Mouse (Mus musculus) neural tube, embryonic 15.5 days (tissue): ENCODE results near the gene Tns2. TPM values are rescaled to one million over a fixed set of nuclear protein-coding genes. Genes with fewer than 3 reads are reported as not detected.
A peak's percentile ranks its signal among the peaks of the same experiment; 100 is the strongest.
"Not testable (repeated sequence)": the region's sequence is repeated elsewhere in the genome, so short reads cannot be mapped to it uniquely, and the experiment has no call there.

ENCODE experiments used
- ATAC-seq: fragments of 200-750 bp; cut with Nextera tagmentation; 2 replicates; pipeline ENCODE4 v1.8.0; 2017; ENCODE audit warnings: mild to moderate bottlenecking, moderate TSS enrichment, moderate library complexity; ENCODE audit not compliant: low FRiP score
- H3K27ac ChIP-seq: fragments of 300-500 bp; sonication (generic); replicated peaks from 2 replicates; pipeline ENCODE4 v1.5.1; 2015; ENCODE audit warnings: mild to moderate bottlenecking, inconsistent platforms
- H3K27me3 ChIP-seq: fragments of 300-500 bp; sonication (generic); replicated peaks from 2 replicates; pipeline ENCODE4 v1.6.1; 2015; ENCODE audit warnings: inconsistent platforms
- H3K36me3 ChIP-seq: fragments of 300-500 bp; sonication (generic); 2 replicates; pipeline ENCODE4 v1.6.1; 2015; ENCODE audit warnings: inconsistent platforms
- H3K4me1 ChIP-seq: fragments of 300-500 bp; sonication (generic); 2 replicates; pipeline ENCODE4 v1.6.1; 2015; ENCODE audit warnings: inconsistent platforms
- H3K4me2 ChIP-seq: fragments of 300-500 bp; sonication (generic); 2 replicates; pipeline ENCODE4 v1.6.1; 2015; ENCODE audit warnings: inconsistent platforms, mild to moderate bottlenecking, moderate library complexity
- H3K4me3 ChIP-seq: fragments of 300-500 bp; sonication (generic); replicated peaks from 2 replicates; pipeline ENCODE4 v1.5.1; 2015; ENCODE audit warnings: mild to moderate bottlenecking, inconsistent platforms
- H3K9ac ChIP-seq: fragments of 300-500 bp; sonication (generic); replicated peaks from 2 replicates; pipeline ENCODE4 v1.6.1; 2015; ENCODE audit warnings: mild to moderate bottlenecking, inconsistent platforms
- H3K9me3 ChIP-seq: fragments of 300-500 bp; sonication (generic); replicated peaks from 2 replicates; pipeline ENCODE4 v1.6.1; 2016; ENCODE audit warnings: inconsistent platforms
- WGBS: fragments of 180-500 bp; shearing (Covaris S2); methylation state at CpG from one replicate; pipeline ENCODE4 v1.1.7; 2015; ENCODE audit warnings: mixed read lengths; 5-methylcytosine and 5-hydroxymethylcytosine counted together
- polyA plus RNA-seq: library from polyadenylated mRNA; unstranded; fragments of >200 nt; fragmentation: Nextera tagmentation; extraction: Ambion mirVana; gene quantifications from 2 replicates; pipeline ENCODE4 v1.2.1, GENCODE M21; 2015

Gene Tns2
- polyA plus RNA-seq, 1 experiment from 2014 or later: 9.8 TPM

DNA sequence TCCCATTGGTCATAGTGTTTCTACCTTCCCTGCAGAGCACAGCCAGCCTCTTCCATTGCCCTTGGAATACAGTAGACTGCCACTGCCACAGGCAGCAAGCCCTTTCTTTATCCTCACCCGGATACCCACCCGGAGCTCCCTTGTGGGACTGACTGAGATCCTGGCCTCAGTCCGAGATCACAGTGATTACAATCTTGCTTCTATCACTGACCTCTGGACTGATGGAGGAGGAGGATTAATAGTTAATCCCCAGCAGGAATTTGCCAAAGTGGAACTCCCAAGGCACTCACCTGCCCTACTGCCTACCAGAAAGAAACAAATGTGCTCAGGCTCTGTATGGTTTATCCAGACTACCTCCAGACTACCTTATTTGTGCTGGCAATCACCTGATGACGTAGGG lies 49.3 kb downstream of the Tns2 start:
- Histone ChIP-seq H3K4me2 (no peak overlapping the region), H3K9me3 (no peaks in the 10 kb centered on the region), H3K9ac (no peak overlapping the region), H3K27ac (no peak overlapping the region), H3K4me3 (no peak overlapping the region), H3K27me3 (peaks cover 17% of the 10 kb centered on the region), H3K36me3 (no peaks in the 10 kb centered on the region), H3K4me1 (peaks cover 6% of the 10 kb centered on the region; the same call in 1 of the 2 replicates)
- no peak for ATAC-seq
- 87% methylated on average over 4 of the region's 4 CpGs for WGBS

DNA sequence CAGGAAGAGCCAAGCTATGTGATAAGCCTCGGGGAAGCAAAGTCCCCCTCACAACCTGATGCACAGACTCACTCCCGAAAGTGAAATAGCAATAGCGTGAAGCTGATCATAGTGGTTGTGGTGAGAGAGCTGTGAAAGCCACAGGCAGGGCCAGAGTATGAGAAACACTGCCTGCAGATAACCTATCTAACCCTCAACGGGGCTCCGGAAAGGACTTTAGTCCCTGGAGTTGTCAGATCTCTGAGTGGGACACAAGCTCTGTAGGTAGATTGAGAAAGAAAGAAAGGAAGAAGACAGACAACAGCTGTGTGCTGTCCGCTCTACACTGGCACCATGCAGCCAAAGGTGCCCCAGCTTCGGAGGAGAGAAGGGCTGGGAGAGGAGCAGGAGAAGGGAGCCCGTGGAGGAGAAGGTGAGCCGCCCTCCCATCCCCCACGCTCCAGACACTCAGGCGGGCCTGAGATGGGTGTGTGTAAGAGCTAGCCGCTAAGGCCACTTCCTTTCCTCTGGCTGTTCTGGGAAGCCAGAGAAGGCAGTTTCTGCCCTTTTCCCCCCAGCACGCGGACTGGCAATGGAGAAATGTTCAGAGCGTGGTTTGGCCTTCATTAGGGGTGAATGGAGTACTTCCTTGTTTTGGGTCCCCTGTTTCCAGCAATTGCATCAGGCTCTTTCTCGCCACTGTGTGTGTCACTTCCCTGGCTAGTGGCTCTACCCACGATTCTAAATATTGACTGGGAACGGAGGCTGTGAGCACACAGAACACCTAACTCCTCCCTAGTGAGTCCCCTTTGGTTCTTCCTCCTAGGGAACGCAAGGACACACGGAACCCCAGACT lies 50.3 kb downstream of the Tns2 start, which contains the start of gene Soat2:
Gene Soat2 (plus strand): TSS at position 226 of the 835 bp plus-strand sequence.
- H3K4me1 ChIP-seq: 0 out of 2 replicates have a peak, but pooled peaks cover 4% of the 10 kb centered on the region
- no peak within 1 kb of the TSS for H3K9ac ChIP-seq
- H3K9me3 ChIP-seq: no peaks in the 10 kb centered on the region
- H3K36me3 ChIP-seq: no peaks in the 10 kb centered on the region
- H3K27me3 ChIP-seq: peaks cover 7% of the 10 kb centered on the region
- H3K4me3 ChIP-seq: no peak within 1 kb of the TSS
- H3K4me2 ChIP-seq: no peak within 1 kb of the TSS; the same call in 1 of the 2 replicates
- WGBS: 60% methylated on average over 20 of the region's 20 CpGs
- no peak for ATAC-seq
- H3K27ac ChIP-seq: no peak within 1 kb of the TSS

DNA sequence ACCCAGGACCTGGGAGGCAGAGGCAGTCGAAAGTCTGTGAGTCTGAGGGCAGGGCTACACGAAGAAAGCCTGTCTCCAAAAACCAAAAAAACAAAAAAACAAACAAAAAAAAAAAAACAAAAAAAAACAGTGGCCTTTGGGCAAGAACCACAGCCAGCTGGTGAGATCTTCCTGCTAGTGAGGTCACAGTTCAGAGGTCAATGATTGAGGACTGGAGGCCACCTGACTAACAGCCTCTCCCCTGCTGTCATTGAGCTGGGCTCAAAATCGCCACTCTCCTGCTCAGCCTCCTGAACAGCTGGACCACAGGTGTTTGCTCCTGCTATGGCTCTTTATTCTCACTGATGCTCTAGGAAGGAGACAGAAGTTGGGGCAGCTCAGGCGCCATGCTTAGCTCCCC lies 52.4 kb downstream of the Tns2 start:
- no peak overlapping the region for H3K27ac ChIP-seq
- peaks cover 8% of the 10 kb centered on the region; the same call in 1 of the 2 replicates for H3K4me1 ChIP-seq
- no peaks in the 10 kb centered on the region for H3K27me3 ChIP-seq
- no peaks in the 10 kb centered on the region for H3K9me3 ChIP-seq
- H3K4me3 ChIP-seq: no peak overlapping the region
- H3K36me3 ChIP-seq: no peaks in the 10 kb centered on the region
- H3K4me2 ChIP-seq: no peak overlapping the region
- 21% methylated on average over 4 of the region's 4 CpGs for WGBS
- H3K9ac ChIP-seq: no peak overlapping the region
- no peak for ATAC-seq

DNA sequence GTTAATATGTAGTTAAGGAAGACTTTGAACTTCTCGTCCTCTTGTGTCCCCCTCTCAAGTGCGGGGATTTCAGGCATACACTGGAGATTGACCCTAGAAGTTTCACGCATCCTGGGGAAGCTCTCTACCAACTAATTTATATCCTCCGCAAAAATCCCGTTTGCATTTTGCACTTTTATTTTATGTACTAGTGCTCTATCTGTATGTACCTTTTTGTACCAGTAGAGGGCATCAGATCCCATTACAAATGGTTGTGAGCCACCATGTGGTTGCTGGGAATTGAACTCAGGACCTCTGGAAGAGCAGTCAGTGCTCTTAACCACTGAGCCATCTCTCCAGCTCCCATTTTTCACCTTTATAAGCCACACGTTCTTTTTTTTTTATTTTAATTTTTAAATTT lies 54.8 kb downstream of the Tns2 start:
- H3K9ac ChIP-seq, H3K9me3 ChIP-seq, H3K4me1 ChIP-seq, H3K36me3 ChIP-seq, H3K4me2 ChIP-seq, ATAC-seq, H3K27me3 ChIP-seq, H3K4me3 ChIP-seq, H3K27ac ChIP-seq: not testable (repeated sequence)
- 93% methylated on average over 6 of the region's 6 CpGs for WGBS

DNA sequence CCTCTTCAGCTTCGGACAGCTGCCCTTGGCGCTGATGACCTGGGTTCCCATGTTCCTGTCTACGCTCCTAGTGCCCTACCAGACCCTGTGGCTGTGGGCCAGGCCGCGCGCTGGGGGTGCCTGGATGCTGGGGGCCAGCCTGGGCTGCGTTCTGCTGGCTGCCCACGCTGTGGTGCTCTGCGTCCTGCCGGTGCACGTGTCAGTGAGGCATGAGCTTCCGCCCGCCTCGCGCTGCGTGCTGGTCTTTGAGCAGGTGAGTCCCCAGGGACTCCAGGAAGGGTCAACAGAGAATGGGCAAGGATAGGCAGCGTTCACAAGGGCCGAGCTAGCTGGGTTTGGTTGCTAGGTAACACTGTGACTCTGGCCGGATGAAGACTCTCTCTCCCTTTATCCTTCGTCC lies 56.6 kb downstream of the Tns2 start:
- Histone ChIP-seq H3K36me3 (no peaks in the 10 kb centered on the region), H3K9ac (no peak overlapping the region), H3K27ac (no peak overlapping the region), H3K4me2 (peak overlapping the region; percentile 11; the same call in 1 of the 2 replicates), H3K9me3 (no peaks in the 10 kb centered on the region), H3K27me3 (no peaks in the 10 kb centered on the region), H3K4me1 (peaks cover 8% of the 10 kb centered on the region; the same call in 1 of the 2 replicates), H3K4me3 (no peak overlapping the region)
- no peak for ATAC-seq
- 32% methylated on average over 20 of the region's 20 CpGs for WGBS

DNA sequence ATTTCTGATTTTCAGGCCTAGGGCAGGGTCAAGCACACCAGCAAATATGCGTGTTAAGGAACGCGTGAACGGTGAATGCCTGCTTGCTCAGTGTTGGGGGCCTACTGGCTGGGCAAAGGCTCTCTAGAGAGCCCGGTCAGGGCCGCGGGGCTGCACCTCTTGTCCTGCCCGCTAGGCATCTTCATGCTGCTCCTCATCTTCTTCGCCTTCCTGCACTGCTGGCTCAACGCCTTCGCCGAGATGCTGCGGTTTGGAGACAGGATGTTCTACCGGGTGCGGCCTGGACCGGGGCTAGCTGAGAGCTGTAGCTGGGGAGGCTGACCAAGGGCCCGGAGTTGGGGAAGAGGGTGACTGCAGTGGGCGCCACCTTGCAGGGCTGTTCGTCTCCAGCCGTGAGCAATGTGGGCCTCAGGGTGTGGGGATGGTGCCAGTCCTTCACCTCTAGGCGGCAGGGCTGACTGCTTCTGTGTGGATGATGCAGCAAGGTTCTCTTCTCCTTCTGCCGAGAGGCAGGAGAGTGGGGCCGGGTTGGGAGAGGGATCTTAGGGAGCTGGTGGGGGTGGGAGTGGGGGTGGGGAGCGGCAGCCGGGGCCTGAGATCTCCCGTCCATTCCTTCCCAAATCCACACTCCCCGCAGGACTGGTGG lies 60.3 kb downstream of the Tns2 start:
- Histone ChIP-seq H3K4me3 (no peak overlapping the region), H3K27me3 (no peaks in the 10 kb centered on the region), H3K9me3 (no peaks in the 10 kb centered on the region), H3K9ac (no peak overlapping the region), H3K27ac (no peak overlapping the region), H3K4me2 (no peak overlapping the region), H3K4me1 (peaks cover 4% of the 10 kb centered on the region; the same call in 1 of the 2 replicates), H3K36me3 (no peaks in the 10 kb centered on the region)
- ATAC-seq: no peak
- WGBS: 72% methylated on average over 27 of the region's 27 CpGs

DNA sequence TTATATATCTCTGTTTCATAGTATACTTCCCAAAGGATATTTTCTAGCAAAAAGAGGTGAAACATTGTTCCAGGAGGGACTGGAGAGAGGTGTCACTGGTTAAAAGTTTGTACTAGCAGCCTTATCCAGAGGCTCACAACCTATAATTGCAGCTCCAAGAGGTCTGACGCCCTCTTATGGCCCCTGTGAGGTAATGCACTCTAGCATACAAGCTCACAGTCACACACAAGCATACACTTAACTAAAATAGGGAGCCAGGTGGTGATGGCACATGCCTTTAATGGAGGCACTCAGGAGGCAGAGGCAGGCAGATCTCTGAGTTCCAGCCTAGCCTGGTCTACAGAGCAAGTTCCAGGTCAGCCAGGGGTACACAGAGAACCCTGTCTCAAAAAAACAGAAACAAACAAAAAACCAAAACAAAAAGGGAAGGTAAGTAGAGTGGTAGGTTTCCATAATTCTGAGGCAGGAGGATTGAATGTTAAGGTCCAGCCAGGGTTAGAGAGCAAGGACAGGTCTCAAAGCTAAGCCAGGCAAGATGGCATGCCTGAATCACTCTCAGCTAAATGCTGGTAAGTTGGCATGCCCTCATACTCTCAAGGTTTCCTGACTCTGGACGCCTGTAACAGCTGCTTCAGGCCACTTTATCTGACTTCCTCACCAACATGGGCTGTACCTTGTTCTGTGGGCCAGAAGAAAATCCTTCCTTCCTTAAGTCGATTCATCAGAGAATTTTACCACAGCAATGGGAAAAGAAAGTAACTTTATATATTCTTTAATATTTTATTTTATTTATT lies 63.9 kb downstream of the Tns2 start:
- 64% methylated on average over 3 of the region's 3 CpGs for WGBS
- Histone ChIP-seq H3K4me3 (no peak overlapping the region), H3K36me3 (no peaks in the 10 kb centered on the region), H3K9ac (no peak overlapping the region), H3K9me3 (no peaks in the 10 kb centered on the region), H3K27me3 (no peaks in the 10 kb centered on the region), H3K27ac (no peak overlapping the region), H3K4me2 (no peak overlapping the region), H3K4me1 (no peaks in the 10 kb centered on the region)
- ATAC-seq: no peak

DNA sequence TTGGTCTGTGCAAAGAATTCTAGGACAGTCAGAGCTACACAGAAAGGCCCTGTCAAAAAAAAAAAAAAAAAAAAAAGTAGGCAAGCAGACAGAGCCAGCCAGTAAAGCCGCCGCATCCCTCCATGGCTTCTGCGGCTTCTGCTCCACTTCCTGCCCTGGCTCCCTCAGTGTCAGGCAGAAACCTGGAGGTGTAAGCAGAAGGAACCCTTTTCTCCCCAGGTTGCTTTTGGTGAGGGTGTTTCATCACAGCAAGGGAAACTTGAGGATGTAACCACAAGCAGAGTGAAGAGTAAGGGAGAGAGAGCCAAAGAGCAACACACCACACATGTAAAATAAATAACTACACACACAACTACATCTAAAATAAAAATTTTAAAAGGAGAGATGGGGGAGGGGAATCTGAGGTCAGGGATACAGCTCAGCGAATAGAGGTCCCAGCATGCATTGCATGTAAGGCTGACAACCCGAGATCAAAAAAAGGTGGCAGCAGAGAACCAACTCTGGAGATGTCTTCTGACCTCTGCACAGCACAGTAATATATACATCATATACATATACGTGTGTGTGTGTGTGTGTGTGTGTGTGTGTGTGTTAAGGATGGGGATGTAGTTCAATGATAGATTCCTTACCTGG lies 65.4 kb downstream of the Tns2 start:
- no peak overlapping the region for H3K4me3 ChIP-seq
- WGBS: 61% methylated on average over 6 of the region's 6 CpGs
- H3K4me1 ChIP-seq: no peaks in the 10 kb centered on the region
- ATAC-seq: no peak
- H3K36me3 ChIP-seq: no peaks in the 10 kb centered on the region
- H3K9me3 ChIP-seq: no peaks in the 10 kb centered on the region
- no peak overlapping the region for H3K4me2 ChIP-seq
- H3K9ac ChIP-seq: no peak overlapping the region
- no peak overlapping the region for H3K27ac ChIP-seq
- H3K27me3 ChIP-seq: no peaks in the 10 kb centered on the region

Other genes with a start within 250 kb of the Tns2 start
- gene Krt1, start 249.6 kb upstream of the Tns2 start, polyA plus RNA-seq: 11.9 and 16.9 TPM in 2 replicates
- gene Krt77, start 230.7 kb upstream of the Tns2 start, polyA plus RNA-seq: 0.29 and 0.54 TPM in 2 replicates
- not detected in 2 replicates for gene Krt76, start 207.5 kb upstream of the Tns2 start, polyA plus RNA-seq
- gene Krt4, start 175.7 kb upstream of the Tns2 start, polyA plus RNA-seq: 2.8 and 3.4 TPM in 2 replicates
- 0.23 and 0.27 TPM in 2 replicates for gene Krt79, start 160.1 kb upstream of the Tns2 start, polyA plus RNA-seq
- gene Krt78, start 146.1 kb upstream of the Tns2 start, polyA plus RNA-seq: 0.05 TPM in 2 replicates
- gene Krt8, start 95.9 kb upstream of the Tns2 start, polyA plus RNA-seq: 2.2 and 297 TPM in 2 replicates
- gene Krt18, start 72.2 kb upstream of the Tns2 start, polyA plus RNA-seq: 1.9 and 300 TPM in 2 replicates
- gene Eif4b, start 26.6 kb upstream of the Tns2 start, polyA plus RNA-seq: 72.6 and 87.1 TPM in 2 replicates
- gene Spryd3, start 35.8 kb downstream of the Tns2 start, polyA plus RNA-seq: 83.6 and 96.0 TPM in 2 replicates
- 3.2 and 3.5 TPM in 2 replicates for gene Igfbp6, start 43.9 kb downstream of the Tns2 start, polyA plus RNA-seq
- gene Soat2, start 50.1 kb downstream of the Tns2 start, polyA plus RNA-seq: 0.06 and 0.68 TPM in 2 replicates
- 45.1 and 48.7 TPM in 2 replicates for gene Zfp740, start 102.8 kb downstream of the Tns2 start, polyA plus RNA-seq
- gene Csad, start 104.3 kb downstream of the Tns2 start, polyA plus RNA-seq: 33.6 and 43.7 TPM in 2 replicates
- gene Itgb7, start 131.5 kb downstream of the Tns2 start, polyA plus RNA-seq: 1.1 and 11.0 TPM in 2 replicates
- 7.8 and 11.9 TPM in 2 replicates for gene Rarg, start 157.1 kb downstream of the Tns2 start, polyA plus RNA-seq
- 0.09 TPM in 1 of 2 replicates, not detected in the other for gene Gm9918, start 170.2 kb downstream of the Tns2 start, polyA plus RNA-seq
- 59.5 and 62.7 TPM in 2 replicates for gene Mfsd5, start 179.0 kb downstream of the Tns2 start, polyA plus RNA-seq
- gene Espl1, start 195.9 kb downstream of the Tns2 start, polyA plus RNA-seq: 2.8 and 6.3 TPM in 2 replicates
- gene Pfdn5, start 225.7 kb downstream of the Tns2 start, polyA plus RNA-seq: 427 and 485 TPM in 2 replicates
- gene Myg1, start 231.3 kb downstream of the Tns2 start, polyA plus RNA-seq: 83.7 and 96.4 TPM in 2 replicates